Mouse (Mus musculus) kidney, adult 9 months (tissue): ENCODE data around the gene Olfm1.
A peak's percentile ranks its signal among the peaks of the same experiment; 100 is the strongest.

Experiments
- DNase-seq: peaks from one replicate; pipeline ENCODE4 v3.0.0; 2022

The Olfm1 gene

DNA sequence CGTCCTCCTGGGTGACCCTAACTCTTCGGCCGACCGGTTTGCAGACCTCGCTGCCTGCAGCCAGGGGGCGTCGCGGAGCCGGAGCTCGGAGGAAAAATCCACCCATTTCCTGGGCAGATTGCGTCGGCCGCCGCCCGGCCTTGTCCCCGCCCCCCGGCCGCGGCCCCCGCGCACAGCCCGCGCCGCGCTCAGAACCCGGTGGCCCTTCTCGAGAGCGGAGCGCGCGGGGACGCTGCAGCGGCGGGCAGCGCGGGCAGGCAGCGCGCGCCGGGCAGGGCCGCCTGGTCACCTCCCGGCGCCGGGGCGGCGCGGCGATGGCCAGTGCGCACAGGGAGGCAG, 12.6 kb downstream of the Olfm1 start:
- DNase-seq = peak; percentile 66

DNA sequence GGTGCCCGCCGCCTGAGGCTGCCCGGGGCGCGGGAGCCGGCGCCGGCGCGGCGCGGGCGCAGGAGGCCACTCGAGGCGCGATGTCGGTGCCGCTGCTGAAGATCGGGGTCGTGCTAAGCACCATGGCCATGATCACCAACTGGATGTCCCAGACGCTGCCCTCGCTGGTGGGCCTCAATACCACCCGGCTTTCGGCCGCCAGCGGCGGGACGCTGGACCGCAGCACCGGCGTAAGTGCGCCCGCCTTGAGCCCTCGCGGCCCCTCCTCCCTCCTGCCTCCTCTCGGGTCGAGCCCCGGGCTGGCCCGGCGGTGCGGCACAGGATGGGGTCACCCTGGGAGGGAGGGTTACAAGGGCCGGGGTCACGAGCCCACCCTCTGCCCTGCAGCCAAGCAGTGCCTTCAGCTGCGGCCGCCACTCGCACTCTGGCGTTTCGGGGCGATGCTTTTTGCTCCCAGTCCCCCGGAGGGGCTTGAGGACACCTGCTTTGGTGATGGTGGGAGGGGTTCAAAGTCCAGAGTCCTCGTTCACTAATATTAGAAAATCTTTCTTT, 13.2 kb downstream of the Olfm1 start:
- no peak for DNase-seq

DNA sequence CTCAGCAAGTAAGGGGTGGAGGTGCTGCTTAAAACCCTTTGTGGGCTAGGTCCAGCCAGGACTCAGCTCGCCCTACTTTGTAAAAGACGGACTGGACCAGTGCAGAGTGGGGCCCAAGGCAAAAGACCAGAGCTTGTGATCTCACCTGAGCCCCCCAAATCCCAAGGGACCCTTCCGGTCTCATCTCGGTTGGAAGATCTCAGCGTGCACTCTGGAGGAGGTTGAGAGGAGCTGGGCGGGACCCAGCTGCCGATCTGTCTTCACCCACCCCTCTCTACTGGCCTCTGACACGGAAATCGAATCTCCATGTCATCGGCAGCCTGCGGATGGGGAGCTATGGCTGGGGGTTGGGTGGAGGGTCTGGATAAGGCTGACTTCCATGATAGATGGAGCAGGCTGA, 13.7 kb downstream of the Olfm1 start:
- DNase-seq = no peak

DNA sequence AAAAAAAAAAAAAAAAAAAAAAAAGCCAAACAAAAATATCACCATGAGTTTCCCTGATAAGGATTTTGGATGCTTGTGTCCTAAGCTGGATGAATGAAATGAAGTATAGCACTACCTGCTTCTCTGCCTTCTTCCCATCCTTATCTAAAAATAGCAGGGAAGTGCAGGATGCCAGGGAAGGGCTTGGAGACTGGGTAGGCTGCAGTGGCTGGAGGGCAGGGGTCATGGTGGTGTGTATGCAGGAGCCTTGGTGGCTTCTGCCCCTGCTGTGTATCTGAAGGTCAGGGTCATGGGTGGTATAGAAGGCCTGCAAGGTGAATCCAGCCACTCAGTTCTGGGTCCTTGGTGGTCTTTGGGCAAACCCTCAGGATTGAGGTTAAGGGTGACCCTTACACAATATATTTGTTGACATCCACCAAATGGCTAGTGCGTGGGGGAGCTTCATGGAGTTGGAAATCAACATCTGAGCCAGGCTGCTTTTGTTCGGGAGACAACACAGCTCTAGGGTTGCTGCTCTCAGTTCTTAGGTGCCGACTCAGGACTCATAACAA, 14.5 kb downstream of the Olfm1 start:
- DNase-seq = no peak

DNA sequence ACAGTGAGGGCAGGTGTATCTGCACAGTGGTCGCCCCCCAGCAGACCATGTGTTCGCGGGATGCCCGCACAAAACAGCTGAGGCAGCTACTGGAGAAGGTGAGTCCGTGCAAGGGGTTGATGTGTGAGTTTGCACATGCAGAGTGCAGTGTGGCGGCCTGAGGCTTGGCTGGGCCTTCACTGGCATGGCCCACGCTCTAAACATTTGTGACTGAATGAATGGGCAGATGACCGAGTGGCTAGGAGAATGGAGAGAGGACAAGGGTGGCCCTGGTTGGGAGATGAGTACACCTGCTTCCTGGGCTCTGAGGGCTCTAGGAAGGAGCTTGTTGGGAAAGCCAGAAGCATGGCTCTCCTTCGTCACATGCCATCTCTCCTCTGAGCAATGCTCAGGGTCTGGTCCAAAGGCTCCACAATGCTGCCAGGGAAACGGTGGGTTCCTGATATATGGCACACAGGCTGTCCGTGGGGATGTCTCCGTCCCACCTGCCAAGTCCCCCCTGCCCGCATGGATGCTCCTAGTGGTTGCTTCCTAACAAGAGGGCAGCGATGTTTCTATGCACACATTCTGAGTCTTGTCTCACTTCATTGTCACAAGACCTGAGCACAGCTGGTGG, 15.4 kb downstream of the Olfm1 start:
- DNase-seq = no peak

DNA sequence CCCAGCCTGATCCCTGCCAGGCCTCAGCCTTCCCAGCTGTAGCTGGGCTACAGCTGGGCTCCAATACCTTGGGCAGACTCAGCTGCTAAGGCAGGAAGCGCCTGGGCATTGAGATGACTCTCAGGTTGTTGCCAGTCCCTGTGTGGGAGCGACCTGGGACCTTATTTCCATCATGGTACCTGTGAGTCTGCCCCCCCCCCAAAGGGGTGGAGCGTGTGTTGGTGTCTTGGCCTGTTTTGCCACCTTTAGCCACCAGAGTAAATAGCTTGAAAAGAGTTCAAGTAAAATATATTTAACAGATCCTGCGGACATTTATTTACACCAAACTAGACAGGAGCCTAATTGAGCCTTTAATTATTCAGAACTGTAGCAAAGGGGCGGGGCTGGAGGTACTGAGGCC, 16.4 kb downstream of the Olfm1 start:
- no peak for DNase-seq

DNA sequence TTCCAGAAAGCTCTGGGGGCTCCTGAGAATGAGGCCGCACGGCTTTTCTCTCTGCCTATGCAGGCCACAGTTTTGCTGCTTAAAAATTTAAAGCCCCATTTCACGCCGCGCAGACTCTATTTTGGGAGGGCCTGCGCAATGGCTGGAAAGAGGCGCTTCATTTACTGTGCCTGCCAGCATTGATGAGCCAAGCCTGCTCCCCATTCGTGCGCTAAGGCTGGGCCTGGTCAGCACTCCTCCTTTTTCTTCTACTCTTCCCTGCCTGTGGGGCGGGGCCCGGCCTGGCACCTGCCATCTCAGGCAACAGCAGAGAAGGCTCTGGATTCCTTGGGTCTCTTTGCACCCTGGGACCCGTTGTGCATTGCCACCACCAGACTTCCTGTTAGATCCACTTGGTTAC, 16.9 kb downstream of the Olfm1 start:
- no peak for DNase-seq

DNA sequence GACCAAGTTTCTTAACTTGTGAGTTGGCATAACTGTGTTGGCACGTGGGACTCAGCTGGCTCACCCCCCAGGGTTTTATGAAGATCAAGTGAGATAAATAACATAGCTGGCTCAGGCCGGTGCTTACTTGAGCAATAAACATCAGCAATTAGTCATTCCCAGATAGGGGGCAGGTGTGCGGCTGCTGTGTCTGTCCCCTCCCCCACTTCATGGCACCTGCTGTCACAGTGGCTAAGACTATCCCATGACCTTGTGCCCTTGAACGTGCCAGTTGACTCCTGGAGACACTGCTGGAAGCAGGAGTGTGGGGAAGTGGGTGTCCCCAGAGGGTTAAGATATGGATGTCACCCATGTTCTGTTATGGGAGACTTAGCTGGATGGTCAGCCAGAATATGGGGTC, 17.5 kb downstream of the Olfm1 start:
- DNase-seq = no peak

DNA sequence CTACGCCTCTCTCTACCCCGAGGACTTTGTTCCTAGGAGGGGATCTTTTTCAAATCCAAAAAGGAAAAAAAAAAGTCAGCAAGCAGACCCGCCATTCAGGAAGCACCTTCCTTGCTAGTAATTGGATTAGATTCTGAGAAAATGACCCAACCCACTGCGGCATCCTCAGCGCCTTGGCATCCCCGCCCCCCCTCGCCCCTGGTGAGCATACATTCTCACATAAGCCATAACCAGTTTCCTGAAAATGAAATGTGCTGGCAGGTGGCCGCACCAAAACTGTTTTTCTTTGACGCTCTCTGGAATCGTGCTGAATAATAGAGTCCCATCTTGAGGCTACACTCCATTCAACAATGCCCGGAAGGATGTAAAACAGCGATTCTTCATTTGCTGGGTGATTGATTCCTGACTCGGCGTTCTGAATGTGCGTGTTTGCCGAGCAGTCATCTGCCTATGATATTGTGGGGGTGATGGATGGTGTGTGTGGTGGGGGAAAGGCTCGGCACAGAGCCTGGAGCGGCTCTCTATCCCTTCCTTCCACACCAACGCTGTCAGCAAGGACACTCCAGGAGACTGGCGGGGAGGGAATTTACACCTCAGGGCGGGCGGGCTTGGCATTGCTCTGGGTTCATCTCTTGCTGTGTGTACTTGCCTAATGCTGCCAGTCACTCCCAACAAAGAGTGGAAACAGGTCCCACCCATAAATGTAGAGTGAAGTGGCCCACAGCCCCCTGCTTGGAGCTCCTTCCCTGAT, 18.9 kb downstream of the Olfm1 start:
- no peak for DNase-seq

DNA sequence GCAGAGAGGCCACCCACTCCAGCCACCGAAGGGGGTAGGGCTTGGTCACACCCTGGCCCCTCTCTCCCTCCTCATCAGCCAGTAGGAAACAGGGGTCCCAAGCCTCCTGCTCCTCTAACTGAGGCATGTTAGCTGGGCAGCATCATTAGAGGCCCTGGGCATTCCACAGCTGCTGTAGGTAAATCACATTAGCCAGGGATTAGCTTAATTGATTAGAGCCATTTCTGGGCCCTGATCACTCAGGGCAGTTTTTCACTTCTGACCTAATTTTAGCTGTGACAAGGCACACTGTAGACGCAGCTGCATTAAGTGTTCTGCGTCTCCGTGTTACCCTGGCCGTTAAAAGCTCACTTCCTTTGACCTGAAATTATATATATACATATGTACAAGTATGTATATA, 20.1 kb downstream of the Olfm1 start:
- DNase-seq = no peak

DNA sequence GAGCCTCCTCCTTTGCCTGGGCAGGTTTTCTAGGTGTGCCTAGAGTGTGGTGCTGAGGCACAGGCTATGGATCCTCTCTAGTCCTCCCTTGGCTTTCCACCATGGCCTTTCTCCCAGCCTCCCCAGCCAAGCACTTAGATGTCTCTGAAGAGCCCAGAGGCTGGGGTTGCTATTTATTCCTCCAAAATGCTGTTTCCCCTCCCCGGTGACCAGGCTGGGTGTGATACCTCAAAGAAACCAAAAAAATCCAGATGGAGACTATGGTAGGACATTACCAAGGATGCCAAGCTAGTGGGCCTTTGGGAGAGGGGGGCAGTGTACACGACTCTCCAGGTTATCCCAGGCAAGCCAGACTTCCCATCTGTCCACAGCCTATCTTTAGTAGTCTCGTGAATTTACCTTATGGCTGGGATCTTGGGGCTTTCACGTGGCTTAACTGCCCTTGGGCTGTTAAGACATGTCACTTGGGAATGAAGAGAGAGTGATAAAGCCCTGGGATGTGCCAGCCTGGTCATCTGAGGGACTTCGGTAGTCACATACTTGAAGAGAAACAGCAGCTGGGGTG, 23.5 kb downstream of the Olfm1 start:
- DNase-seq = no peak

DNA sequence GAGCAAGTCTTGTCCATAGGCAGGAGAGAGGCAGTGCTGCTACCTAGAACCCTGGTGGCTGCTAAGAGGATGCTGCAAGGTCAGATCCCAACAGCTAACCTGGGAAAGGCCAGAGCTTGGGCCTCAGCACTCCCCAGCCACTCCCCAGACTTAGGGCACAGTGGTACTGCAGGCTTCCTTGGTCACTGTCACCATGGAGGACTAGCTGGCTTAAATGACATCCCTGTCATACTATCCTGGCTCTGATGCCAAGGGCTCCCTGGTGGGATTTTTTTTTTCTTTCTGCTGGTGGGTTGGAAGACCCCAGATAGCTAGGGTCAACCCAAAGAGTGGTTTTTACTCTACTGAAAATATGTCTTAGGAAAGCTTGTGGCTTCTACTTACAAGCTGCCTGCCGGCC, 25.0 kb downstream of the Olfm1 start:
- no peak for DNase-seq

DNA sequence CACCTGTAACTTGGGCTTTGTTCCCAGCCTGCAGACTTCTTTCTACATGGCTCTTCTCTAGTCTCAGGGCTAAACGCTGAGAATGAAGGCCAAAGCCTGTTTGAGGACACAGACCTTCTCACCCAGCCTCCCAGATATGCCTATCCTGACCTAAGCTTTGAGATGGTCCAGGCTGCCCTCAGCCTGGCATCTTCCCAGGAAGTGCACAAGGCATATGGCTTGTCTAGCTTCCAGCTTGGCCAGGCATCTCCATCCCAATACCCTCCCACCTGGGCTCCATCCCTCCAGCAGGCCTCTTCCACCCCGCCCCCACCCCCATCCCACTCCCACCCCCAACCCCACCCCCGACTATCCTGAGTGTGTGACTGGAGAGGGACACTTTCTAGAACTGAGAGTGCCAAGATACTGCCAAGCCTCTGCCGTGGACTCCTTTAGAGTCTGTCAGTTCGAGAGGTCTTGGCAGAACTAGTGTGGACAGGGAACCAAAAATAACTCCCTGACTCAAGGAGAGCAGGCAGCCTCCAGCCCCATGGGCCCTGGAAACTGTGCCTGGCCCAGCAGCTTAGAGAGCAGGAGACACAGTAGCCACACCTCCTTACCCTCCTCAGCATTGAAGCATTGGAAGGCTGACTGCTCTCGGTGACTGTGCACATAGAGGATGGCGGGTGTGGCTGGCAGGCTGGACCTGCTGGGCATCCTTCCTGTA, 26.0 kb downstream of the Olfm1 start:
- DNase-seq = no peak

DNA sequence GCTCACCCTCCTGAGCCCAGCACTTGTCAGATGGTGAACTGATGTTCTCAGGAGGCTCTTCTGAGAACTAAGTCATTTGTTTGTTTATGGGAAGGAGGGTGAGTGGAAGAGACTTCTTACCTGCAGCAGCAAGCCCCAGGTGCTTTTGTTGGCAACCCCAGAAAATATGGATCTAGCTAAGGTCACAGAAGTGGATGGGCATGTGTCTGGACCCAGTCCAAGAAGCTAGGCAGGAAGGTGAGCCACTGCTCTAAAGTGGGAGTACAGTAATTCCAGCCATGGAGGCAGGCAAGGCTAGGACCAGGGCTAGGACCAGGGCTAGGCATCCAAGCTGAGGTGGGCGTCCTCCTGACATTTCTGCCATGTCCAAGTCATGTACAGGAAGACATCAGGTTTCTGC, 26.8 kb downstream of the Olfm1 start:
- DNase-seq = no peak

DNA sequence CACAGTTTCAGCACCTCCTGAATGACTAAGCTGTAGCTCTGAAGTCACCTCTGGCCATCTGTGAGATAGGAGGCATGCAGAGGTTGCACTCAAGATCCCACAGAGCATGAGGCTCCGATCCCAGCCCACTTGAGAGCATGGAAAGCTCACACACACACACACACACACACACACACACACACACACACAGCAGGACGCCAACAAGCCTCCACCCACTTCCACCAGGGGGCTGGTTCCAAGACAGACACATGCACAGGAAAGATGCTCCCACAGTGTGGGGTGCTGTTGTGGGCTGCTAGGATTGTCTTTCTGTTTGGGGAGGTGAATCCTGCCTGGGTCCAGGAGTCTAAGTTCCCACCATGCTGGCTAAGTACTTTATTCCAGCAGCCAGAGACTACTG, 29.0 kb downstream of the Olfm1 start:
- no peak for DNase-seq

DNA sequence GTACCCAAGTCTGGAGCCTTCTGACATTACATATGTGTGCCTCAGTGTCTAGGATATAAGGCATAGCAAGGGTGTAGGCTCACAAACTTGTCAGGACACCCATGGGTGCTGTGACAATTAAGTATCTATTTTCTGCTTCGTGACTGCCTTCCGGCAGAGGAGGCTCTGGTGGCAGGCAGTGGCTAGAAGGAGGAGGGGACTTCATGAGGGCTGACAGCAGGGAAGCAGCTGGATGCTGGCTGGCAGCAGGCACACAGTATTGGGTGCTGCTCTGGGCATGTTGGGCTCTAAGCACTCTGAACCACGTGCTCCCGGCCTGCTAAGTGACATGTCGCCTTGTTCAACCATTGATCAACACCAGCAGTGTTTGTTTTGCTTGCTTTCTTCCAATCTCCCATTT, 32.0 kb downstream of the Olfm1 start:
- no peak for DNase-seq

DNA sequence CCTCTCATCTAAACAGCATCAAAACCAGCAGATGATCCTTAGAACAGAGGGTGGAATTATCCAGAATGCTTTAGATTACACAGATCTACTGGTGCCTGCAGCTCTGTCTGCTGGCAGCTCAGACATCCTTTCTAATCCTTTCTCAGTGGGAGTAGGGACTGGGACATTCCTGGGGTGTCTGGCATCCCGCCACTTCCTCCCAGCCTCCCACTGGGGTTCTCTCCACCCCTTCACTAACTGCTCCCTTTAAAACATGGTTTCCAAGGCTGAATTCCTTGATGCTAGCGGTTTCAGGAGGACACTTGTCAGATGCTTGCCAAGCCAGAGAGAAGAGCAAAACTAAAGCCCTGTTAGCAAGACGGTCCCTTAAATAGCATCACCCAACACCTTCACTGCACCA, 33.1 kb downstream of the Olfm1 start:
- DNase-seq = no peak

DNA sequence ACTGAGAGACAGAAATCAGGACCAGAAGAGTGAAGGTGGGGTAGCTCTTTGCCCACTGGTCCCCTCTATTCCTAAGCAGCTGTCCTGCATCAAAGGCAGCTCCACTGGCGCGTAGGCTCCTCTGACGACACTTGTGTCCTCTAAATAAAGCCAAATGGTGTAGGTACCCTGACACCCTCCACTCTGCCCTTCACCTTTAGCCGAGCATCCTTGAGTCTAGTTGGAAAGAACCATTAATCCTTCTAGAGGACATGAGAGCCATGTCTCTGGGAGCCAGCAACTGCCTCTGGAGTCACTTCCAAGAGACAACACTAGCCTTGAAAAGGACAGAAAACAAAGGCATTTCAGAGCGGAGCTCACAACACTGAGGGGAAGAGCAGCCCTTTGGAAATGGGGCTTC, 34.2 kb downstream of the Olfm1 start:
- no peak for DNase-seq

DNA sequence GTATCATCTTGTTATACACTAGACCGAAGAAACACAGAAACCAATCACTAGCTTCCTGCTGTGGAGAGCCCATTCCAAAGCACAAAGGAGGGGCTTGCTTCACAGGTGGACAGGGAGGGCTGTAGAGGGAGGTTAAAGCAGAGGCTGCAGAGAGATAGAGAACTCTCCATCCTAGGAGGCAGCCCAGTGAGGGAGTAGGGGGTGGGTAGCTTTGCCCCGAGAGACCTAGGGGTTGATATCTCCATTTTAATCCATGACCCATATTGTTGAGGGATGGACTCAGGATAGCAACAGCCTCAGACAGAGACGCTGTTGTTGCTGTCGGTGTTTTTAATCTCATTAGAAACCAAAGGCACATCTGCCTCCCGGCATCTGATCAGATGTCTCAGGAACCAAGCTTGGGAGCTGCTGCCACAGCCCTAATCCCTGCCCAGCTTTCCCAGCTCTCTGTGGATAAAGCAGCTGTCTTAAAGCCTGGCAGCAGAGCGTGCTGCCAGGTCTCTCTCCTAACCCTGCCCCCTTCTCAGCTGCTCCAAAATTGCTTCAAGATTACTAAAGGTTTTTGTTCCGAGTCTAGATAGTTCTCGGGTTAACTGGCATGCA, 34.9 kb downstream of the Olfm1 start:
- no peak for DNase-seq

DNA sequence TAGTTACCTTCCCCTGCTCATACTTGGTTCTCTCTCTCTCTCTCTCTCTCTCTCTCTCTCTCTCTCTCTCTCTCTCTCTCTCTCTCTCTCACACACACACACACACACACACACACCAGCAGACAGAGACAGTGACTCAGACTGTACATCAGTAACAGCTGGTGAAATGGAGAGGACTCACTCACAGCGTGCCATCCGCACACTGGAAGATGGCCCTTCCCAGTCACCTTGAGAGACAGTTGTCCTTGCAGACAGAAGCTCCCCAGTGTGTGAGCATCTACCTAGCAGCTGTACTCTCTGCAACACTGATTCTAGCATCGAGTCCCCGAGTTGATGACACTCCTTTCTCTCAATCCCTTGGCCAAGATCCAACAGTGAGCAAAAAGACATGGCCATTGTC, 35.6 kb downstream of the Olfm1 start:
- DNase-seq = no peak

DNA sequence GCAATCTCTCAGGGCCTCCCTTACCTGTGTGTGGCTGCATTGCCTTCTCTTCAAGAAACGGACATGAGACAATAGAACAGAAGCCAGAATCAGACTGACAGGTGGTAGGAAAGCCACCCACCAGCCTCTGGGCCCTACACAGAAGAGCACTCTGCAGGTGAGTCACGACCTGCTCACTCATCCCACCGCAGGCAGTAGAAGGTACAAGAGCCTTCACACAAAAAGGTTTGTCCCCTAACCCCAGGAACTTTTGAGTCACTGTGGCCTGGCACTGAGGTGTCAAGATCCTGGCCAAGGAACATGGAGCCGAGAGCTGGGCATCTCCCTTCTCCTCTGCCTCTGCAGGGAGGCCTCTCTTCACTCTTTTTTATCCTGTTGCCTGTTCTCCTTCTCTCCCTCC, 42.3 kb downstream of the Olfm1 start:
- DNase-seq = no peak

DNA sequence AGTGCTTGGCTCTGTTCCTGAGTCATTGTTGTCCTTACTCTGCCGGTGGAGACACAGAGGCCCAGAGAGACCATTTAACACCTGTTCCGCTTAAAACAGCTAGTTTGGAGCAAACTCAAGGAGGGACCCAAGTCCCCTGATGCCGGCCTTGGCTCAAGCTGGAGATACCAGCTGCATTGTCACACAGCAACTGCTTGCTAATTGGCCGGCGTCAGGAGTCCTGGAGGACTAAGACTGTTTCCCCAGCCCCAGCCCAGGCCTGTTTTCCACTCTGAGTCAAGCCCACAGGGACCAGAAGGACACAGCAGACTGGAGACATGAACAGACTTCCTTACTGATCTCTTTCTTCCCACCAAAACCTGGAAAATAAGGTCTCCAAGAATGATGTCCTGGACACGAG, 43.7 kb downstream of the Olfm1 start:
- no peak for DNase-seq

DNA sequence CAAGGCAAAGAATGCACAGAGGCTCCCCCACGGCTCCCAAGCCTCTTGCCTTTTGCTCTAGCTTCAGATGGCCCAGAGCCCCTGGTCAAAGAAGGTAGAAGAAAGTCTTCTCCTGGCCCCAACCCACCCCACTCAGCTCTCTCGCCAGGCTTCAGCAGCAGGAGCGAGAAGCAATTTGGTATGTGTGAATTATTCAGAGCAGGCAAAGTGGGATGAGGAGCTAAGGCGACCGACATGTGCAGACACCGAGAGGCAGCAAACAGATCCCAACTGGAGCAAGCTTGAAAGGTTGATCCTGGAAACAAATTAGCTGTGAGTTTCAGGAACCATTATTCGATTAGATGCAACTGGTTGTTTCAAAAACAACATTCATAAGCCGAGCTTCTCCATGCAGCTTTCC, 46.8 kb downstream of the Olfm1 start:
- DNase-seq = no peak
